Mouse (Mus musculus): ENCODE data around the gene Hnrnpa1. TPM values are rescaled to one million over a fixed set of nuclear protein-coding genes. Genes with fewer than 3 reads are reported as not detected.
"Not testable (repeated sequence)": the region's sequence is repeated elsewhere in the genome, so short reads cannot be mapped to it uniquely, and the experiment has no call there.

Gene Hnrnpa1
- polyA plus RNA-seq, 1 experiment from 2014 or later, result 1,180 TPM

GRCm38 (mm10) chr15:103237295-103237694, 2.9 kb upstream of the Hnrnpa1 start:
- Histone ChIP-seq H3K4me3 (ENCODE audit: low read length) (no peak overlapping the region), H3K36me3 (ENCODE audit: control insufficient read depth, insufficient read depth, low read length) (peaks cover 20% of the 10 kb centered on the region), H3K4me2 (replicated peaks; ENCODE audit: low read depth, low read length) (no peak overlapping the region; the same call in 1 of the 2 replicates), H3K9me3 (ENCODE audit: control insufficient read depth, low read length) (no peaks in the 10 kb centered on the region), H3K27me3 (ENCODE audit: control insufficient read depth, insufficient read depth, low read length) (no peaks in the 10 kb centered on the region), H3K27ac (ENCODE audit: low read depth, low read length) (no peak overlapping the region), H3K4me1 (ENCODE audit: control insufficient read depth, insufficient read depth, low read length) (peaks cover 9% of the 10 kb centered on the region; the same call in 1 of the 2 replicates), H3K9ac (ENCODE audit: low read depth, low read length) (no peak overlapping the region)
- ATAC-seq (ENCODE audit: low FRiP score, low TSS enrichment), result no peak
- 94% methylated on average over 7 of the region's 7 CpGs for WGBS

- Histone ChIP-seq H3K4me1 (ENCODE audit: control insufficient read depth, insufficient read depth, low read length) (peaks cover 21% of the 10 kb centered on the region), H3K36me3 (ENCODE audit: control insufficient read depth, insufficient read depth, low read length) (peaks cover 38% of the 10 kb centered on the region), H3K4me2 (replicated peaks; ENCODE audit: low read depth, low read length) (peak overlapping the region; percentile 65), H3K27me3 (ENCODE audit: control insufficient read depth, insufficient read depth, low read length) (no peaks in the 10 kb centered on the region), H3K9ac (ENCODE audit: low read depth, low read length) (peak overlapping the region; percentile 69), H3K9me3 (ENCODE audit: control insufficient read depth, low read length) (no peaks in the 10 kb centered on the region), H3K4me3 (ENCODE audit: low read length) (peak overlapping the region; percentile 83), H3K27ac (ENCODE audit: low read depth, low read length) (peak overlapping the region; percentile 95)
- WGBS, result 1% methylated on average over 26 of the region's 26 CpGs
- peak; percentile 93 for ATAC-seq (ENCODE audit: low FRiP score, low TSS enrichment)
Observed at GRCm38 (mm10) chr15:103239130-103239684, 1.0 kb upstream of the Hnrnpa1 start.

- Histone ChIP-seq H3K9me3 (ENCODE audit: control insufficient read depth, low read length) (no peaks in the 10 kb centered on the region), H3K4me1 (ENCODE audit: control insufficient read depth, insufficient read depth, low read length) (peaks cover 21% of the 10 kb centered on the region), H3K4me2 (replicated peaks; ENCODE audit: low read depth, low read length) (peak within 1 kb of the TSS; percentile 88), H3K9ac (ENCODE audit: low read depth, low read length) (peak within 1 kb of the TSS; percentile 91), H3K36me3 (ENCODE audit: control insufficient read depth, insufficient read depth, low read length) (peaks cover 37% of the 10 kb centered on the region), H3K27ac (ENCODE audit: low read depth, low read length) (peak within 1 kb of the TSS; percentile 95), H3K4me3 (ENCODE audit: low read length) (peak within 1 kb of the TSS; percentile 83), H3K27me3 (ENCODE audit: control insufficient read depth, insufficient read depth, low read length) (no peaks in the 10 kb centered on the region)
- ATAC-seq (ENCODE audit: low FRiP score, low TSS enrichment), result peak; percentile 94
- WGBS, result under 1% methylated on average over 39 of the region's 39 CpGs
Observed at GRCm38 (mm10) chr15:103239685-103240159, 510 bp upstream of the Hnrnpa1 start, which contains the start of gene Cbx5. Cbx5 (minus strand) TSS chr15:103239816.

GRCm38 (mm10) chr15:103241071-103242018, 1.1 kb downstream of the Hnrnpa1 start:
- Histone ChIP-seq H3K27ac (ENCODE audit: low read depth, low read length) (peak overlapping the region; percentile 95), H3K4me2 (replicated peaks; ENCODE audit: low read depth, low read length) (peak overlapping the region; percentile 88), H3K4me3 (ENCODE audit: low read length) (peak overlapping the region; percentile 83), H3K9ac (ENCODE audit: low read depth, low read length) (peak overlapping the region; percentile 91), H3K36me3 (ENCODE audit: control insufficient read depth, insufficient read depth, low read length) (peaks cover 45% of the 10 kb centered on the region), H3K4me1 (ENCODE audit: control insufficient read depth, insufficient read depth, low read length) (peaks cover 21% of the 10 kb centered on the region)
- not testable (repeated sequence) for H3K9me3 ChIP-seq (ENCODE audit: control insufficient read depth, low read length); H3K27me3 ChIP-seq (ENCODE audit: control insufficient read depth, insufficient read depth, low read length); ATAC-seq (ENCODE audit: low FRiP score, low TSS enrichment)
- WGBS, result 4% methylated on average over 12 of the region's 12 CpGs

GRCm38 (mm10) chr15:103242885-103243284, 2.7 kb downstream of the Hnrnpa1 start:
- Histone ChIP-seq H3K4me2 (replicated peaks; ENCODE audit: low read depth, low read length) (peak overlapping the region; percentile 88), H3K9me3 (ENCODE audit: control insufficient read depth, low read length) (no peaks in the 10 kb centered on the region), H3K9ac (ENCODE audit: low read depth, low read length) (peak overlapping the region; percentile 91), H3K27ac (ENCODE audit: low read depth, low read length) (no peak overlapping the region), H3K36me3 (ENCODE audit: control insufficient read depth, insufficient read depth, low read length) (peaks cover 60% of the 10 kb centered on the region), H3K4me3 (ENCODE audit: low read length) (peak overlapping the region; percentile 83), H3K27me3 (ENCODE audit: control insufficient read depth, insufficient read depth, low read length) (no peaks in the 10 kb centered on the region), H3K4me1 (ENCODE audit: control insufficient read depth, insufficient read depth, low read length) (peaks cover 19% of the 10 kb centered on the region)
- ATAC-seq (ENCODE audit: low FRiP score, low TSS enrichment), result no peak
- WGBS, result 49% methylated on average over 8 of the region's 8 CpGs

GRCm38 (mm10) chr15:103245616-103246015, 5.4 kb downstream of the Hnrnpa1 start:
- peaks cover 14% of the 10 kb centered on the region for H3K4me1 ChIP-seq (ENCODE audit: control insufficient read depth, insufficient read depth, low read length)
- no peak overlapping the region for H3K4me2 ChIP-seq (replicated peaks; ENCODE audit: low read depth, low read length)
- H3K9ac ChIP-seq (ENCODE audit: low read depth, low read length), result no peak overlapping the region
- no peaks in the 10 kb centered on the region for H3K27me3 ChIP-seq (ENCODE audit: control insufficient read depth, insufficient read depth, low read length)
- peaks cover 77% of the 10 kb centered on the region for H3K36me3 ChIP-seq (ENCODE audit: control insufficient read depth, insufficient read depth, low read length)
- 82% methylated on average over 6 of the region's 6 CpGs for WGBS
- no peak overlapping the region for H3K27ac ChIP-seq (ENCODE audit: low read depth, low read length)
- H3K9me3 ChIP-seq (ENCODE audit: control insufficient read depth, low read length), result no peaks in the 10 kb centered on the region
- no peak overlapping the region for H3K4me3 ChIP-seq (ENCODE audit: low read length)
- ATAC-seq (ENCODE audit: low FRiP score, low TSS enrichment), result no peak

- Histone ChIP-seq H3K9me3 (ENCODE audit: control insufficient read depth, low read length) (no peaks in the 10 kb centered on the region), H3K4me2 (replicated peaks; ENCODE audit: low read depth, low read length) (no peak overlapping the region), H3K36me3 (ENCODE audit: control insufficient read depth, insufficient read depth, low read length) (peaks cover 66% of the 10 kb centered on the region), H3K9ac (ENCODE audit: low read depth, low read length) (no peak overlapping the region), H3K4me3 (ENCODE audit: low read length) (no peak overlapping the region), H3K27ac (ENCODE audit: low read depth, low read length) (no peak overlapping the region), H3K4me1 (ENCODE audit: control insufficient read depth, insufficient read depth, low read length) (peaks cover 13% of the 10 kb centered on the region), H3K27me3 (ENCODE audit: control insufficient read depth, insufficient read depth, low read length) (no peaks in the 10 kb centered on the region)
- 88% methylated on average over 9 of the region's 9 CpGs for WGBS
- no peak for ATAC-seq (ENCODE audit: low FRiP score, low TSS enrichment)
Observed at GRCm38 (mm10) chr15:103247078-103247781, 7.0 kb downstream of the Hnrnpa1 start.

GRCm38 (mm10) chr15:103247782-103248400, 7.7 kb downstream of the Hnrnpa1 start:
- Histone ChIP-seq H3K27me3 (ENCODE audit: control insufficient read depth, insufficient read depth, low read length) (no peaks in the 10 kb centered on the region), H3K4me2 (replicated peaks; ENCODE audit: low read depth, low read length) (no peak overlapping the region), H3K9me3 (ENCODE audit: control insufficient read depth, low read length) (no peaks in the 10 kb centered on the region), H3K36me3 (ENCODE audit: control insufficient read depth, insufficient read depth, low read length) (peaks cover 60% of the 10 kb centered on the region), H3K9ac (ENCODE audit: low read depth, low read length) (no peak overlapping the region), H3K27ac (ENCODE audit: low read depth, low read length) (0 out of 2 replicates have a peak overlapping the region, but pooled peaks have one; percentile 9), H3K4me3 (ENCODE audit: low read length) (no peak overlapping the region), H3K4me1 (ENCODE audit: control insufficient read depth, insufficient read depth, low read length) (peaks cover 6% of the 10 kb centered on the region)
- ATAC-seq (ENCODE audit: low FRiP score, low TSS enrichment), result no peak

Measured in kidney, embryonic 14.5 days (tissue).